Mouse (Mus musculus): Measurements from ENCODE around the gene Eya3.
"Not testable (repeated sequence)": the region's sequence is repeated elsewhere in the genome, so short reads cannot be mapped to it uniquely, and the experiment has no call there.

Eya3 gene

DNA sequence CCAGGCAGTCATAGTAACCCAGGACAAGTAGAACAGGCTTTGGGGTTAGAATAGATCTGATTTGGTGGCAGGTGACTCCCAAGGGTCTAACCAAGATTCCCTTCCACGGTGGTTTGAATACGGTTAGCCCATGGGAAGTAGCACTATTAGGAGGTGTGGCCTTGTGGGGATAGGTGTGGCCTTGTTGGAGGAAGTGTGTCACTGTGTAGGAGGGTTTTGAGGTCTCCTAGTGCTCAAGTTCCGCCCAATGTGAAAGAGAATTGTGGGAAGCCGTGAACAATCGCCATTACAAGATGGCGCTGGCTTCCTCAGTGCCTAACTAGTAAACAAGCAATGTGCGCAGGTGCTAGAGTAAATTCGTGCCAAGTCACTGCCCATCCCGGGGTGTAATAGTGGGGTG lies 98.4 kb downstream of the Eya3 start:
- DNase-seq (ENCODE audit: low read depth, low spot score) = peak; percentile 44

DNA sequence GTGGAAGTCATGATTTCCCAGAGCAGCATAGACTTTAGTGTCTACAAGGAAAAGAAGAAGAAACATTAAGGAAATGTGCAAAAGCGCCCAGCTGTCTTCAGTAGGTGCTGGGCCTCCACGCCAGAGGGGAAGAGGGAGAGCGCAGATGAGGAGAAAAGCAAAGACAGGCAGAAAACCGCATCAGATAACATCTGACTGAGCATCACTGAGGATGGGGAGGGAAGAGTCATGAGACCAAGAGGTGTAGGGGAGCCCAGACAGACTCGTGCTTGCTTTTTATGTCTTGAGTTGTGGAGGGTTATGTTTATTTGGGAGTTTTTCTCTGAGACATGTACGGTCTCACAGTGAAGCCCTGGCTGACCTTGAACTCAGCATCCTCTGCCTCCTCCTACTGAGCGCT lies 102.7 kb downstream of the Eya3 start:
- DNase-seq (ENCODE audit: low read depth, low spot score) = no peak

DNA sequence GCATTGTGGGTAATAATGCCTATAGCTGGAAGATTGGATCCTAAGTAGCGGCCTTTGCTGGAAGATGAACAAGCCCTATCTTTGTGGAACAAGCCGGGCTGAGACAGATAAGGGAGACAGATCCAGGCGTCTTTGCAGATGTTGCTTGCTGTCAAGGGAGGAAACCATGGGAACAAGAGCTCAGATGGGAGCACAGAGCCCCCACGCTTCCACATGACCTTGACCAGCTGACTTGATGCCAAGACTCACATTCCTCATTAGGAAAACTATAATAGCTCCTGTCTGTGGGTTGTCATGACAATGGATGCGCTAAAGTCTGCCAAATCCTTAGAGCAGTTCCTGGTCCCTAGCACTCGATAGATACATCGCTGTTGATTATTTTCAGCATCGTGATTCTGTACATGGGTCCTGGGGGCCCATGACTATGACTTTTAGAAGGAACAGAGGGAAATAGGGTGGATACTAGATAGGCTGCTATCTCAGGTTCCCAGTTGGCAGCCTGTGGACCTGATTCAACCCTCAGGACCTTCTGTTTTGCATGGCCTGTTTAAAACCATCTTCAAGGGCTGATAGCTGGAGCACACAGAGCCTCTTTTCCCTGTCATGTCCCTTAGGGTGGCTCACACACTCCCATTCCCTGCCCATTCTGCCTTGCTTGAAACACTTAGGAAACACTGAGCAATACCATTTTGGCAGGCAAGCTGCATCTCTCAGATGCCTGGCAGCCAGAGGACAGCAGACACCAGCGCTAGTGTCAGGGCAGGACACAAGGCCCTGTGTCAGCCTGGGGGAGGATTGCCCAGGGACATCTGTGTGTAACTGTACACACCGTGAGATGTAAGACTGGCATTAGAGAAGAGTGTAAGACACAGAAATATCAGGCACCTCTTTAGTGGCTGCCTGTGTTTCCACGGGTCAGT lies 105.5 kb downstream of the Eya3 start:
- no peak for DNase-seq (ENCODE audit: low read depth, low spot score)

DNA sequence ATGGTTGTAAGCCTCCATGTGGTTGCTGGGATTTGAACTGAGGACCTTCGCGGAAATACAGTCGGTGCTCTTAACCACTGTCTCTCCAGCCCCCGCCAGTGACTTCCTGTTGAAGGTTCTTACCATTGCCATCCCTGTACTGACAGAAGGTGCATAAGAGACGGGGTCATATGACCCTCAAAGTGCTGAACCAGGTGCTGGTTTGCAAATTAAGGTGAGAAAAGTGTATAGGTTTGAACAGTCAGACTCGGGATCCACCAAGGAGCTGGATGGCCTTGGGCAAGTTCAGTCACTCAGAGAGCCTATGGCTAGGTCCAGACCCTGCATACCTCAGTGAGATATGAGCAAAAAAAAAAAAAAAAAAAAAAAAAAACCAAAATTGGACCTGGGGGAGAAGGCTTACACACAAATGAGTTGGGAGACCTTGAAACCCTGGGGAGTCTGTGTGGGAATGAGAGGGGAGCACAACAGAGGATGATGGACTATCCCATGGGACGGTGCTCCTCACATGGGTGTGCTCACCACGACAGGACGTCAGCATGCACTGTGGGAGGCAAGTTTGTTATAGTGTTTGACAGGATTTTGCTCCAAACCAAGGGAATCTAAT lies 108.2 kb downstream of the Eya3 start:
- no peak for DNase-seq (ENCODE audit: low read depth, low spot score)

DNA sequence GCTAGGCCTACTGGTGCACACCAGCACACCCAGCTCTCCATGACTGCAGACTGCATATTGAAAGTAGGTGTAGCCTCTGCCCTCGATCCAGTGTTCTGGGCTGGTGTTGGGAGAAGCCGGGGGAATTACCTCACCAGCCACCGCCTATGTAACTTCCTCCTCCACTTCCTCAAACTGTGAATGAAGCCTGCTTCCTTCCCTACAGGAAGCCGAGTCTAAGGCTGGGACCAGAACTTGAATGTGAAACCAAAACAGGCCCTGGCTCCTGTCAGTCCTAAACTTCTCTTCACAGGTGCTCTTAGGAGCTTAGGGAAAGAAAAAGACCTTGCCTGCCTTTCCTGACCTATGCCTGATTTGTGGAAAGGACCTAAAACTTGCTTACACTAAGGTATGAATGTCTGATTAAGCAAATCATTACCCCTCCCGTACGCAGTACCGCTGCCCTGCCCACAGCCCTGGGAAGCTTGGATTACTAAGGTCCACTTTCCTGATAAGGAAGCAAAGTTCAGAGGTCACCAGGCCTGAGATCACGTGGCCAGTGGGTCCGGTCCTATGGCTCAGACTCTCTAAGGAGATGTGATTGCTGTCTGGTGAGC lies 109.0 kb downstream of the Eya3 start:
- peak; percentile 53 for DNase-seq (ENCODE audit: low read depth, low spot score)

DNA sequence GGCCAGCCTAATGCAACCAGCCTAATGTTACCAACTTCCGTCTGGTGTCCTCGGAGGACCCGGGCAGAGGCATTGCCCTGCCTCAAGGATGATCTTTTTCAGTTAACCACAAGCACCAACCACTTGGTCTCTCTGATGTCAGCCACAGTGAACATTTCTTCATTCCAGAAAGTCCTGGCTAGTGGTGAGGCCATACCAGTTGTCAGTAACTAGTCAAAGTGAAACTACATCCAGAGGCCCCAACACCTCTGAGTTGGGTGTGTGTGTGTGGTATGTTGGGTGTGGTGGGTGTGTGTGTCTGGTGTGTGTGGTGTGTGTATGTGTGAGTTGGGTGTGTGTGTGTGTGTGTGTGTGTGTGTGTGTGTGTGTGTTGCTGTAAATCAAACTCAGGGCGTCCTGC lies 110.0 kb downstream of the Eya3 start:
- no peak for DNase-seq (ENCODE audit: low read depth, low spot score)

DNA sequence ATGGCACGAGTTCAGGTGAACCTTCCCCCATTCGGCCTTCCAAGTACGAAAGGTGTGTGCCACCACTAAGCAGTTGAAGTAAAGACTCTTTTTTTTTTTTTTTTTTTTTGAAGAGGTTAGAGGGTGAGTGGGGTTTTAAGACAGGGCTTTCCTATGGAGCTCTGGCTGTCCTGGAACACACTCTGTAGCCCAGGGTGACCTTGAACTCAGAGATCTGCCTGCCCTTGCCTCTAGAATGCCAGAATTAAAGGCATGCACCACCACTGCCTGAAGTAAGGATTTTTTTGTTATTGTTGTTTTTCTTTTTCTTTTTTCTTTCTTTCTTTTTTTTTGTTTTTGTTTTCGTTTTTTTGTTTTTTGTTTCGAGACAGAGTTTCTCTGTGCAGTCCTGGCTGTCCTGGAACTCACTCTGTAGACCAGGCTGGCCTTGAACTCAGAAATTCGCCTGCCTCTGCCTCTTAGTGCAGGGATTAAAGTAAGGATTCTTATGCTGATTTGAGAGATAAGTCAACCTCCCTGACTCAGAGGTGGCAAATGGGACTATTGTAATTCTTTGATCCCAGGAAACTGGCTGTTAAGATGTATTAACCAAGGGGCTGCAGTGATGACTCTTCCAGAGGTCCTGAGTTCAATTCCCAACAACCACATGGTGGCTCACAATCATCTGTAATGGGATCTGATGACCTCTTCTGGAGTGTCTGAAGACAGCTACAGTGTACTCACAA lies 110.6 kb downstream of the Eya3 start:
- DNase-seq (ENCODE audit: low read depth, low spot score) = peak; percentile 89

DNA sequence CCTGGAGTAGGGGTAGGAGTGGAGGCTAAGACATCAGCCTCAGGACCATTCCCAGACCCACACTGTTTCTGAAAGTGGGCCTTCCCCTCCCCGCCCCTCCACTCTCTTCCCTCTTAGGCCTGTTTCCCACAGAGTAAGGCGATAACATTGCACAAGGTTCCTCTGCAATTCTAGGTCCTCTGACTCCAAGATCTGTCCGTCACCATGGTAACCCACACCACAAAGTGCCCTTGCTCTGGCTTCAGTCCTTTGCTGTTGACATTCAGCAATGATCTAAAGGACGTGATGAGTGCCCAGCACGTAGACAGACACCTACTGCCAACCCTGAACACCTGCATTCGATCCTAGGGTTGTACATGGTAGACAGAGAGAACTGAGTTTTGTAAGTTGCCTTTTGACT lies 114.2 kb downstream of the Eya3 start:
- no peak for DNase-seq (ENCODE audit: low read depth, low spot score)

DNA sequence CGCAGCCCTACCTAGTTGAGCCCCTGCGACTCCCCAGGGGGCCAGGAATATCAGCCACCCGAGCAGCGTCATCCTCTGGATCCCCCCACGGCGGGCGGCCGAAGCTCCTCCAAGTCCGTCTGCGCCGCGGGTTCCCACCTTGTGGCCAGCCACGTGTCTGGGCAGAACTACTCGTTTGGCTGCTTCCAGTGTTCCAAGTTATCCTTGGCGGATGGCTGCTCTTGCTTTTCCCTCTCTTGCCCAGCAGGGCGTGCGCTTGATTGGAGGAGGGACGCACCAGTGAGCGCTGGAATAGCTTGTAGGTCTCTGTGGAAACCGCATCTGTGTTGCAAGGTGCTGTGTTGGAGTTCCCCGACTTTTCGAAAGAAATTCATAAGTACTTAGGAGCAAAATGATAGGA lies 118.2 kb downstream of the Eya3 start, which contains the start of gene Smpdl3b:
Gene Smpdl3b (minus strand): TSS at position 279 of the 400 bp plus-strand sequence.
- DNase-seq (ENCODE audit: low read depth, low spot score) = peak; percentile 82

DNA sequence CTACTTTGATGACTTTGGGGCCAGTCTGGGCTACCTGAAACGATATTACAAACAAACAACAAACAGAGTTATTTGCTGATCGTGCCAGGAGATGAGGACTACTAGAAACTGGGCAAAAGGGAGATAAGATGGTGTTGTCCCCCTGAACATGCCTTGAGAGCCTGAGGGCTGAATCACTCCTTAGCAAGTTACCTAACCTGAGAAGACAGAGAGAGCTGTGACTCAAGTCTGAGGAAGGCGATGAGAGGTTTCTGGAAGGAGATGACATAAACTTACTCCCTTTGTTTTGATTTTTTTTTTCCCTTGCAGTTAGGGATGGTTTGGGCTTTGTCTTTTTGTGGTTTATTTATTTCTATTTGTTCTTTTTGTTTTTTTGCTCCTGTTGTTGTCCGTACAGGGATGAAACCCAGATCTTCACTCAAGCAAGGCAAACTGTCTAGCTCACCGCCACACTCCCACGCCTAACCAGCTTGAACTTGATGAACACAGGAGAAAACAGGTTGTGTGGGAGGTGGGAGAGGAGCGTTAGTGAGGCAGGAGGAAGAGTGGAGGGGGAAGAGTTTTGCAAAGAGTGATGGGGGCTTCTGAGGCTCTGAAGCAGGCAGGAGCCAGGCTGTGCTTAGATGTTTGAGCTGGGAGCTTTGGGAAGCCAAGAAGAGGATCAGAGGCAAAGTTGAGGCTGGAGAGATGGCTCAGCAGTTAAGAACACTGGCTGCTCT lies 119.0 kb downstream of the Eya3 start:
- DNase-seq (ENCODE audit: low read depth, low spot score) = no peak

DNA sequence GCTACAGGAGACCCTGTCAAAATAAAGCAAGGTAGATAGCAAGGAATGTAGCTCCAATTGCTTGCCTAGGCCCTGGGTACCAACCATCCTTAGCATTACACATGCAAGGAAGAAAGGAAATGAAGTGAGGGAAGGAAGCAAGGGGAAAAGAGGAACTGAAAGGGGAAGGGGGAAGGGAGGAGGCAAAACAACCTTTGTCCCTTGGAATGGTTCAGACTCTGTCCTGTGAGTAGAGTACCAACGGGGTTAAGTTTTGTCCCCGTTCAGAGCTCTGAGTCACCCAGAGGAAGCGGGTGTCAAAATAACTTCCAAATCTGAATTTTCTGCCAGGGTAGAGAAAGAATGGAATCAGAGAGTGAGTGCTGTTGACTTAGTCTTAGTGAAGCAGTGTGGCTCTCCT lies 121.5 kb downstream of the Eya3 start:
- no peak for DNase-seq (ENCODE audit: low read depth, low spot score)

DNA sequence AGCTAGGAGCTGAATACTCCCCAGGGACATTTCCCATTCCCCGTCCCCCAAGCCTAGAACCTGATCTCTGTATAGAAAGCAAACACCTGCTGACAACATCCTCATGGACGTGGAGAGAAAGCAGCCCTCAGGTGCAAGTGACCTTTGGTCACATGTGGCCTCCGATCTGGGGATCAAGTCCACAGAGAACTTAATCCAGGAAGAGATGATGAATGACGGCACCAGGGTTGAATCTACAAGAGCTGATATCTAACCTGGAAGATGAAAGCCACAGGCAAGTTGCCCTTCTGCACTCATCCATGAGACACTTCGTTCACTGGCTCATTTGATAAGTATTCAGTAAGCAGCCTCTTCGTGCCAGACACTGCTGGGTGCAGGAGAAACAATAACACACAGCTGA lies 123.8 kb downstream of the Eya3 start:
- DNase-seq (ENCODE audit: low read depth, low spot score) = no peak

DNA sequence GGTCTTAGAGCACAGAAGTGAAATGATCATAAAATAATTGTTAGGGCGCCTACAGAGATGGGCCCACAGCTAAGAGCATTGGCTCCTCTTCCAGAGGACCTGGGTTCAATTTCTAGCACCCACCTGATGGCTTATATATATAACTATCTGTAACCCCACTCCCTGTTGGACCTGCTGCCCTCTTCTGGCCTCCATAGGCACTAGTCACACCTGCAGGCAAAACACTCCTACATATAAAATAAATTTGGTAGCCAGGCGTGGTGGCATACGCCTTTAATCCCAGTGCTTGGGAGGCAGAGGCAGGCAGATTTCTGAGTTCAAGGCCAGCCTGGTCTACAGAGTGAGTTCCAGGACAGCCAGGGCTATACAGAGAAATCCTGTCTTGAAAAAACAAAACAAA lies 124.3 kb downstream of the Eya3 start:
- DNase-seq (ENCODE audit: low read depth, low spot score) = not testable (repeated sequence)

DNA sequence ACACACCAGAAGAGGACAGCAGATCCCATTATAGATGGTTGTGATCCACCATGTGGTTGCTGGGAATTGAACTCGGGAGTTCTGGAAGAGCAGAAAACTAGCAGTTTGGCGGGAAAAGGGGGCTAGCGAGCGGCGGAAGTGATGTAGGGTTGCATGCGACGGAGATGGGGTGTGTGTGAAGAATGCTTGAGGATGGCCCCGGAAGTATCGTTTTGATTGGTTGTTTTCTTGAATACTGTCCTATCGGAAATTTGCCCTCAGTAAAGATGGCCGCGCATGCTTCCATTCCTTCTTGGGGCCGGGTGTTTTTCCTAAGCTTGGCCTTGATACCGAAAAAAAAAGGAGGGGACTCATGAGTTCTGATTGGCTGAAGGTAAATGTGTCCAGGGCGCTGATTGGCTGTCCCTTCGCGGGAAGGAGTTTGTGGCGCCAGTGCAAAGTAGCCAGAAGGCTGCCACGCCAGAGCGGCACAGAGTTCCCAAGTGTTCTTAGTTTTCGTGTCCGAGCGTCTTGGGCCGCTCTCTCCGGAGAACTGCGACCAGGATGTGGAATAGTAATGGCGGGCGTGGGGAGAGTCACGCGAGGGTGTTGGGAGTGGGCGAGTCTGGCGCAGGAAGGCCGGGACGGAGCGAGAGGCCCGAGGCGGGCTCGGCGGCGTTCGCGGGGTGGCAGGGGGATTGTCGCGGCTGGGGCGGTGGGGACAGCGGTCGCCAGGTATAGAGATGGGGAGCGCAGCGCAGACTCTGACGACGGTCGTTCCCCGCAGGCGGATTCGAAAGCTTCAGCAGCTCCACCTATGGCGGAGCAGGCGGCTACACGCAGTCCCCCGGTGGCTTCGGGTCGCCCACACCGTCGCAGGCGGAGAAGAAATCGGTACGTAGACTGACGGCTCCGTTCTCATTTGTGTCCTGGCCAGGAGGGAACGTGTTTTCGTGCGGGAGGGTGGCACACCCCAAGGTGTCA lies 129.4 kb downstream of the Eya3 start, which contains the start of gene Rpa2:
Gene Rpa2 (plus strand): TSS at position 419 of the 963 bp plus-strand sequence.
- DNase-seq (ENCODE audit: low read depth, low spot score) = peak; percentile 100

DNA sequence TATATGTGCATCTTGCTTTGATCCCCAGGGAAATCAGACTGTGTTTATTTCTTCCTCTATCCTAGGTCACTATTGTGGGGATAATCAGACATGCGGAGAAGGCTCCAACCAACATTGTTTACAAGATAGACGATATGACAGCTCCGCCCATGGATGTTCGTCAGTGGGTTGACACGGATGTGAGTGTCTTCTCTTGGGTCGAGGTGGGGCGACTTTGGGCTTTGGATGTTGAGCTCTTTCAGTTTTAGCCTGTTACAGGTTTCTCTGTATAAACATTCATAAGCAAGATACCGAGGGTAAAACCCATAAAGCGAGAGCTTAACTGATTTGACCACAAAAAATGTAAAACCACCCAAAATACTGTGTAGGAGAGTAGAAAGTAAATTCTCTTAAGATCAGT lies 133.0 kb downstream of the Eya3 start:
- DNase-seq (ENCODE audit: low read depth, low spot score) = no peak

Data from ES-CJ7 (cell line).